13 mouse cellular contexts compared by ENCODE assay signal in the genomic region with DNA sequence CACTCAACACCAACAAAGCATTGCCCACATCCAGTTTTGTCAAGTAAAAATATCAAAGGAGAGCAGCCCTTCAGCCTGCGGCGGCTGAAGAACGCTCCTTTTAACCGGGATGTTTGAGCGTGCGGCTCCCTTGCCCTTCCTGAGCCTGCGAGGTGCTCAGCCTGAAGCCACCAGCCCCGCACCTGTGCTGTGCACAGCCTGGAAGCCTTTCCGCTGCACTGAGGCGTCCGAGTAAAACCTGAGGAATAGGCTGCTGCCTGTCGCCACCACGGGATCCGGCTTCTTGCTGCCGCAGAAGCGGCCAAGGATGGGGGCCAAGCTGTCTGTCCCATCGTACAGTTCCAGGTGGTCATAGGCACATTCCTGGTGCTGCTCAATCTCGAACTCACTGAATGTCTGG. TPM values are rescaled to one million over a fixed set of nuclear protein-coding genes. Genes with fewer than 3 reads are reported as not detected.
DNase-seq lines count a peak whose midpoint lies in the region; ATAC-seq lines count a peak whose summit lies in the region.
"Had no signal": no experiment of that assay in that cellular context is flagged by ENCODE, and none has a peak within 500 bp of the region (broad histone marks: within the 10 kb centered on the region; RNA-seq: fewer than 3 reads in every experiment).

No protein-coding gene starts in this region.

- DNase-seq in heart, adult 18-20 months: no peak
- peak; percentile 66 for DNase-seq in midbrain, embryonic 11.5 days (ENCODE audit: low spot score, missing footprints)
- no peak for DNase-seq in midbrain, embryonic 10.5 days (ENCODE audit: low spot score)
- peak; percentile 33 for DNase-seq in thymus, postnatal 25 days
- no peak for DNase-seq in adipocyte (ENCODE audit: low spot score)
- DNase-seq: adrenal gland, postnatal 14 days; cerebellum, postnatal 36 days had no signal

- H3K27me3 ChIP-seq in heart, embryonic 13.5 days (replicated peaks): peaks cover 30% of the 10 kb centered on the region
- peaks cover 13% of the 10 kb centered on the region; the same call in 1 of the 2 replicates for H3K27me3 ChIP-seq in midbrain, embryonic 11.5 days (ENCODE audit: control insufficient read depth, insufficient read depth, low read length)
- H3K27me3 ChIP-seq in midbrain, embryonic 10.5 days (ENCODE audit: low read depth, poor library complexity, severe bottlenecking): peaks cover 52% of the 10 kb centered on the region
- 0 out of 2 replicates have a peak, but pooled peaks cover 2% of the 10 kb centered on the region for H3K27me3 ChIP-seq in hindbrain, embryonic 16.5 days (replicated peaks; ENCODE audit: control insufficient read depth, insufficient read depth, low read length)
- H3K27me3 ChIP-seq: CH12.LX had no signal

- no peaks in the 10 kb centered on the region for H3K9me3 ChIP-seq in heart, embryonic 13.5 days
- no peaks in the 10 kb centered on the region for H3K9me3 ChIP-seq in midbrain, embryonic 11.5 days (ENCODE audit: control insufficient read depth, low read length)
- H3K9me3 ChIP-seq in midbrain, embryonic 10.5 days (replicated peaks): no peaks in the 10 kb centered on the region
- H3K9me3 ChIP-seq in hindbrain, embryonic 16.5 days (ENCODE audit: control insufficient read depth, low read length): no peaks in the 10 kb centered on the region

- WGBS in heart, embryonic 13.5 days: 34% methylated on average over 18 of the region's 18 CpGs
- WGBS in midbrain, embryonic 11.5 days: 48% methylated on average over 18 of the region's 18 CpGs
- 48% methylated on average over 18 of the region's 18 CpGs for WGBS in midbrain, embryonic 10.5 days
- 47% methylated on average over 18 of the region's 18 CpGs for WGBS in hindbrain, embryonic 16.5 days

- H3K9ac ChIP-seq in heart, embryonic 13.5 days: peak overlapping the region; percentile 33; the same call in 1 of the 2 replicates
- H3K9ac ChIP-seq in midbrain, embryonic 11.5 days (ENCODE audit: low read length): no peak overlapping the region
- no peak overlapping the region for H3K9ac ChIP-seq in hindbrain, embryonic 16.5 days (ENCODE audit: low read depth, low read length)

- ATAC-seq in heart, embryonic 13.5 days (ENCODE audit: extremely low read depth, insufficient number of reproducible peaks, low FRiP score, low TSS enrichment): no peak
- no peak for ATAC-seq in midbrain, embryonic 11.5 days (ENCODE audit: low FRiP score)
- no peak for ATAC-seq in hindbrain, embryonic 16.5 days
- ATAC-seq in cerebellum, adult (ENCODE audit: insufficient number of reproducible peaks, low FRiP score, low TSS enrichment): no peak
- ATAC-seq: intestine, embryonic 16.5 days had no signal

- H3K4me1 ChIP-seq in heart, embryonic 13.5 days: peaks cover 4% of the 10 kb centered on the region; the same call in 1 of the 2 replicates
- no peaks in the 10 kb centered on the region for H3K4me1 ChIP-seq in midbrain, embryonic 11.5 days (ENCODE audit: control insufficient read depth, insufficient read depth, low read length)
- H3K4me1 ChIP-seq in midbrain, embryonic 10.5 days: peaks cover 6% of the 10 kb centered on the region
- no peaks in the 10 kb centered on the region for H3K4me1 ChIP-seq in hindbrain, embryonic 16.5 days (ENCODE audit: control insufficient read depth, insufficient read depth, low read depth, low read length)

- peak overlapping the region; percentile 5; the same call in 1 of the 2 replicates for H3K4me3 ChIP-seq in heart, embryonic 13.5 days
- no peak overlapping the region for H3K4me3 ChIP-seq in midbrain, embryonic 11.5 days (ENCODE audit: low read depth, low read length)
- H3K4me3 ChIP-seq in midbrain, embryonic 10.5 days: no peak overlapping the region
- H3K4me3 ChIP-seq in hindbrain, embryonic 16.5 days (ENCODE audit: low read length): no peak overlapping the region

- peak overlapping the region; percentile 41 for H3K4me2 ChIP-seq in heart, embryonic 13.5 days
- H3K4me2 ChIP-seq in midbrain, embryonic 11.5 days: no peak overlapping the region
- peak overlapping the region; percentile 22; the same call in 1 of the 2 replicates for H3K4me2 ChIP-seq in hindbrain, embryonic 16.5 days (ENCODE audit: low read length)

- no peak overlapping the region for H3K27ac ChIP-seq in heart, embryonic 13.5 days (replicated peaks)
- H3K27ac ChIP-seq in midbrain, embryonic 11.5 days (ENCODE audit: low read depth, low read length): no peak overlapping the region
- H3K27ac ChIP-seq in midbrain, embryonic 10.5 days (replicated peaks): no peak overlapping the region
- H3K27ac ChIP-seq in hindbrain, embryonic 16.5 days (ENCODE audit: low read depth, low read length): no peak overlapping the region

- no peaks in the 10 kb centered on the region for H3K36me3 ChIP-seq in heart, embryonic 13.5 days
- no peaks in the 10 kb centered on the region for H3K36me3 ChIP-seq in midbrain, embryonic 11.5 days (ENCODE audit: control insufficient read depth, insufficient read depth, low read length)
- H3K36me3 ChIP-seq in midbrain, embryonic 10.5 days: no peaks in the 10 kb centered on the region
- H3K36me3 ChIP-seq in hindbrain, embryonic 16.5 days (ENCODE audit: control insufficient read depth, insufficient read depth, low read length): no peaks in the 10 kb centered on the region

RNA-seq across cellular contexts. Expression of a gene that starts 11.6 kb away (rescaled TPM):
- 0.15 and 0.33 TPM in 2 replicates for polyA plus RNA-seq in heart, embryonic 13.5 days (2015; fragmentation: Nextera tagmentation; extraction: Ambion mirVana)
- not detected for total RNA-seq in heart, adult 18-20 months (2021)
- not detected in 2 replicates for polyA plus RNA-seq in midbrain, embryonic 11.5 days (2014; fragmentation: Nextera tagmentation; extraction: Ambion mirVana)
- not detected in 2 replicates for polyA plus RNA-seq in midbrain, embryonic 10.5 days (2016; fragmentation: Nextera tagmentation; extraction: Ambion mirVana)
- not detected in 2 replicates for polyA plus RNA-seq in hindbrain, embryonic 16.5 days (2015; fragmentation: Nextera tagmentation; extraction: Ambion mirVana)
- total RNA-seq: adrenal gland, postnatal 14 days; CH12.LX had no signal
- polyA plus RNA-seq: intestine, embryonic 16.5 days had no signal

RNA-seq across cellular contexts. Expression of a gene that starts 59.4 kb away (rescaled TPM):
- polyA plus RNA-seq in heart, embryonic 13.5 days (2015; fragmentation: Nextera tagmentation; extraction: Ambion mirVana): not detected in 2 replicates
- total RNA-seq in heart, adult 18-20 months (2021): not detected
- polyA plus RNA-seq in midbrain, embryonic 11.5 days (2014; fragmentation: Nextera tagmentation; extraction: Ambion mirVana): 0.14 TPM in 1 of 2 replicates, not detected in the other
- 0.09 TPM in 1 of 2 replicates, not detected in the other for polyA plus RNA-seq in midbrain, embryonic 10.5 days (2016; fragmentation: Nextera tagmentation; extraction: Ambion mirVana)
- 0.10 TPM in 1 of 2 replicates, not detected in the other for polyA plus RNA-seq in hindbrain, embryonic 16.5 days (2015; fragmentation: Nextera tagmentation; extraction: Ambion mirVana)
- total RNA-seq: left cerebral cortex, postnatal 36 days had no signal
- polyA plus RNA-seq: intestine, embryonic 16.5 days had no signal

Comparison
In these comparisons a context has a peak if more than half of its experiments do, and no peak if none do; other contexts are left out.
1. DNase-seq: peak in midbrain, embryonic 11.5 days (single experiment) and thymus, postnatal 25 days (single experiment); none in heart, adult 18-20 months (0 of 2), midbrain, embryonic 10.5 days (single experiment) and adipocyte (single experiment).